Mouse (Mus musculus) limb, embryonic 14.5 days (tissue): Measurements from ENCODE around the gene Myl6. TPM values are rescaled to one million over a fixed set of nuclear protein-coding genes. Genes with fewer than 3 reads are reported as not detected.

Experiments
- ATAC-seq: fragments of 200-750 bp; cut with Nextera tagmentation; 2 replicates; pipeline ENCODE4 v1.8.0; 2017; ENCODE audit warnings: low read depth, moderate number of reproducible peaks, moderate TSS enrichment; ENCODE audit not compliant: low FRiP score
- DNase-seq: peaks from one replicate; pipeline ENCODE4 v3.0.0-alpha.2; 2015; ENCODE audit warnings: low spot score
- H3K27ac ChIP-seq: fragments of 300-500 bp; sonication (generic); replicated peaks from 2 replicates; pipeline ENCODE4 v1.5.1; 2014; ENCODE audit warnings: low read depth, mild to moderate bottlenecking, low read length, moderate library complexity, mixed read lengths
- H3K27me3 ChIP-seq: fragments of 300-500 bp; sonication (generic); 2 replicates; pipeline ENCODE4 v1.6.1; 2014; ENCODE audit warnings: low read length, mixed read lengths; ENCODE audit not compliant: control insufficient read depth, insufficient read depth
- H3K36me3 ChIP-seq: fragments of 300-500 bp; sonication (generic); 2 replicates; pipeline ENCODE4 v1.6.1; 2014; ENCODE audit warnings: mild to moderate bottlenecking, low read length, moderate library complexity, mixed read lengths; ENCODE audit not compliant: control insufficient read depth, insufficient read depth
- H3K4me1 ChIP-seq: fragments of 300-500 bp; sonication (generic); 2 replicates; pipeline ENCODE4 v1.6.1; 2014; ENCODE audit warnings: antibody characterized with exemption, low read length, mixed read lengths; ENCODE audit not compliant: control insufficient read depth, insufficient read depth
- H3K4me2 ChIP-seq: fragments of 300-500 bp; sonication (generic); replicated peaks from 2 replicates; pipeline ENCODE4 v1.6.1; 2014; ENCODE audit warnings: low read depth, mild to moderate bottlenecking, low read length, moderate library complexity; ENCODE audit not compliant: severe bottlenecking
- H3K4me3 ChIP-seq: fragments of 300-500 bp; sonication (generic); replicated peaks from 2 replicates; pipeline ENCODE4 v1.5.1; 2014; ENCODE audit warnings: low read length
- H3K9ac ChIP-seq: fragments of 300-500 bp; sonication (generic); 2 replicates; pipeline ENCODE4 v1.6.1; 2014; ENCODE audit warnings: mild to moderate bottlenecking, low read depth, low read length, moderate library complexity; ENCODE audit not compliant: severe bottlenecking
- H3K9me3 ChIP-seq: fragments of 300-500 bp; sonication (generic); 2 replicates; pipeline ENCODE4 v1.6.1; 2016; ENCODE audit warnings: low read length; ENCODE audit not compliant: control insufficient read depth
- POLR2A ChIP-seq: fragments of 200-500 bp; IDR thresholded peaks from 2 replicates; pipeline ENCODE4 v1.8.0; 2012; ENCODE audit warnings: inconsistent platforms, mild to moderate bottlenecking, moderate library complexity, borderline replicate concordance; ENCODE audit not compliant: insufficient read depth, insufficient read length; ENCODE audit errors: extremely low read depth
- WGBS: fragments of 180-500 bp; shearing (Covaris S2); extraction: QIAGEN DNeasy Blood & Tissue Kit; methylation state at CpG from one replicate; pipeline ENCODE4 v1.1.7; 2014; 5-methylcytosine and 5-hydroxymethylcytosine counted together
- polyA plus RNA-seq, 2 experiments: library from polyadenylated mRNA; depleted of rRNA in 1 of 2; stranded (reverse) in 1 of 2; unstranded in 1 of 2; fragments of >200 nt; fragmentation: Nextera tagmentation in 1 of 2; extraction: Ambion mirVana in 1 of 2; gene quantifications; 2 replicates each; pipeline versions ENCODE4 v1.2.1 to v1.2.3; 2012 to 2014

Gene Myl6
- polyA plus RNA-seq, 2 experiments, result 1,105 to 1,623 TPM

DNA sequence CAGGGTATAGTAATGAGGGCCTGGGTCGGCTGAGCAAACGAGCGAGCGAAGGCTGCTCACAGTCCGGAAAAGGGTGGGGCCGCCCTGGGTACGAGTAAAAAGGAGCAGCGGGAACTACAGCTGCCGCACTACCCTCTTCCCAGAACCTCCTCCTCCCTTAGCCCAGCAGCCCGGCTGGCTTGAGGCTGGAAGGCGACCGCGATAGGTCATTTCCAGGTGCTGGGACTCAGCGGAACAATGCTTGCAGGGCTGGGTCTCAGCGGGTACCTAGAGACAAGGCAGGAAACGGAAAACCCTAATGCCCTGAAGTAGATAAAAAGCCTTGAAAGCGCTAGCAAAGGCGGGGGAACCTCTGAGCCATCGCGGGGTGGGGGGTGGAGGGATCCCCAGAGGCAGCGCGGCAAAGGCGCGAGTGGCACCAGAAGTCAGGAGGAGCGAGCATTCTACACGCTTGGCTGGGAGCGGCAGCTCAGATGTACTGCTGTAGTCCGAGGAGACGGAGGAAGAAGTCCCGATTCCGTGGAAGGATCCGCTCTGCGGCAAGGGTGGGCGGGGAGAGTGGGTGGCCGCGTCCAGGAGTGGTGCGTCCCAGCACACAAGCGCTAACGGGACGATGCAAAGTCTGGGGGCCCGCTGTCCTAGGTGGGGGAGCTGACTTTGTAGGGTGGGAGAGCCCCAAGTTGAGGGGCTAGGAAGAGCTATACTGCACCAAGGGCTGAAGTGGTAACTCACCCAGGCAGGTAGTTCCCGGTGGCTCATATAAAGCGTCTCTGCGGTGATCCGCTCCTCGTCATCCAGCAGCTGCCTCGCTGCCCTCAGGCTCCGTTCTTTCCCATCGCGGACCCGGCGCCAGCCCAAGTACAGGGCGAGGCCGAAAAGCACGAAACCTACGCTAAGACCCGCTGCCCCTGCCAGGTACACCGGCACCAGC lies 31.1 kb upstream of the Myl6 start:
- peak overlapping the region; percentile 64; the same call in 1 of the 2 replicates for H3K27ac ChIP-seq
- ATAC-seq (peak; percentile 16), DNase-seq (peak; percentile 38)
- H3K4me1 ChIP-seq, result 0 out of 2 replicates have a peak, but pooled peaks cover 10% of the 10 kb centered on the region
- no peak for TF ChIP-seq POLR2A
- WGBS, result under 1% methylated on average over 55 of the region's 58 CpGs
- H3K27me3 ChIP-seq, result no peaks in the 10 kb centered on the region
- H3K9ac ChIP-seq, result peak overlapping the region; percentile 74
- H3K4me2 ChIP-seq, result peak overlapping the region; percentile 96
- no peaks in the 10 kb centered on the region for H3K9me3 ChIP-seq
- H3K36me3 ChIP-seq, result peaks cover 21% of the 10 kb centered on the region
- H3K4me3 ChIP-seq, result peak overlapping the region; percentile 69

DNA sequence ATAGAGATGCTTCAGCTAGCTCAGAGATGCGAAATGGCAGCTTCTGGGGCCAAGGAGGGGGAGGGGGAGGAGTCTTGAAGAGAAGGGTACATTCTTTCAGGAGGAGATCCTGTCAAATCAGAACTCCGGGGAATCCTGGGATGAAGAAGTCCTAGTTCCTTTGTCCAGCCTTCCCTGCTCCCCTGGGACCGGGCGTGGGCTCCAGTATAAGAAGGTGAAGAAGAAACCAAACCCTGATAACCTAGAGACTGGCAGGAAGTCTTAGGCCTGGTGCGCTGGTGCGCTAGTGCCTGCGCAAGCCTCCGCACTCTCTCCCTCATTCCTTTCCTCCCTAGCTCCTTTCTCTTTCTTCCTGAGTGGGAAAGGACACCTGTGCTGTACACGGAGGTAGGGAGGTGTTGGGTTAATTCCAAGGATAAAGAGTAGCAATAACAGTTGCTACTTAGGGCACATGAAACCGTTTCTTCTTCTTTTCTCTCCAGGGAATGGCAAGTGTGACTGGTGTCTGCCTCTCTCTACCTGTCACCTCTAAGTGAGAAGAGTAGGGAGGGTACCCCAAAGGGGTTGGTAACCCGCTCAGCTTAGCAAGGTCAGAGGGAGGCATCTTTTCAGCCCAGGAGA lies 30.3 kb upstream of the Myl6 start:
- Histone ChIP-seq H3K4me1 (0 out of 2 replicates have a peak, but pooled peaks cover 10% of the 10 kb centered on the region), H3K27me3 (no peaks in the 10 kb centered on the region), H3K9me3 (no peaks in the 10 kb centered on the region), H3K4me3 (peak overlapping the region; percentile 69), H3K4me2 (peak overlapping the region; percentile 96), H3K27ac (no peak overlapping the region), H3K36me3 (peaks cover 22% of the 10 kb centered on the region), H3K9ac (peak overlapping the region; percentile 74)
- ATAC-seq (no peak), DNase-seq (no peak)
- 11% methylated on average over 11 of the region's 11 CpGs for WGBS
- TF ChIP-seq POLR2A, result no peak

DNA sequence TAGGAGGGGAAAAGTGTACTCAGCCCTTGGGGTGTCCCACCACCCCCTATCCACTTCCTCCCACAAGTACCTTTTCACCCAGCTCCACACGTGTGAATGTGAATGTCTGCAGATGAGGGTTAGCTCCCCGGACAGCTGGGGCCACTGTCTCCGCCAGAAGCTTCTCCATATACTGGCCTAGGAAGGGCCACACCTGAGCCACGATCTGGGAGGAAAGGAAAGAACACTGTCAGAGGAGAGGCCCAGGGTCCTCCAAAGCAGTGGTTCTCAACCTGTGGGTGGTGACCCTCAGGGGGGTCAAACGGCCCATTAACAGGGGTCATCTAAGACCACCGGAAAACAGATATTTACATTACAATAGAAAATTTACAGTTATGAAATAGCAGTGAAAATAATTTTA lies 28.4 kb upstream of the Myl6 start:
- Histone ChIP-seq H3K4me2 (no peak overlapping the region), H3K9ac (no peak overlapping the region), H3K9me3 (no peaks in the 10 kb centered on the region), H3K27ac (no peak overlapping the region), H3K4me3 (no peak overlapping the region), H3K36me3 (peaks cover 36% of the 10 kb centered on the region), H3K4me1 (0 out of 2 replicates have a peak, but pooled peaks cover 10% of the 10 kb centered on the region), H3K27me3 (peaks cover 7% of the 10 kb centered on the region; the same call in 1 of the 2 replicates)
- no peak for TF ChIP-seq POLR2A
- DNase-seq (no peak), ATAC-seq (no peak)
- 79% methylated on average over 6 of the region's 6 CpGs for WGBS

DNA sequence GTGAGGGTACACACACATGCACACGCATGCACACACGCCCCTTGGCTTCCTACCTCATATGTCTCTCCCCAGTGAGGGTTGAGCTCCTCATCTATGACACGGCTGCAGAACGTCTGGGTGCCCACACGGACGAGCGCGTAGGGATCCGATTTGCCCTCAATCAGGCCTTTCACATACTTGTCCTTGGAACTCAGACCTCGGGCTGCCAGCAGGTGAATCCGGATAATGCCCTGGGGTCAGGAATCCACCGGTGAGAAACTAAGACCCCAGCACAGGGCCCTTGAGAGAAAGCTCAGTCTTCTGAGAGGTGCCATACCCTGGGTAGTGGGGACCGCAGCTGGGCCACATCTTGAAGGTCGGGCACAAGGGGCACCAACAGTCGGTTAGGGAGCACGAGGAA lies 26.6 kb upstream of the Myl6 start:
- WGBS, result 87% methylated on average over 16 of the region's 16 CpGs
- Histone ChIP-seq H3K9ac (no peak overlapping the region), H3K4me3 (no peak overlapping the region), H3K9me3 (no peaks in the 10 kb centered on the region), H3K4me2 (no peak overlapping the region), H3K4me1 (0 out of 2 replicates have a peak, but pooled peaks cover 5% of the 10 kb centered on the region), H3K36me3 (peaks cover 42% of the 10 kb centered on the region), H3K27ac (no peak overlapping the region), H3K27me3 (peaks cover 17% of the 10 kb centered on the region; the same call in 1 of the 2 replicates)
- TF ChIP-seq POLR2A, result no peak
- DNase-seq (no peak), ATAC-seq (no peak)

DNA sequence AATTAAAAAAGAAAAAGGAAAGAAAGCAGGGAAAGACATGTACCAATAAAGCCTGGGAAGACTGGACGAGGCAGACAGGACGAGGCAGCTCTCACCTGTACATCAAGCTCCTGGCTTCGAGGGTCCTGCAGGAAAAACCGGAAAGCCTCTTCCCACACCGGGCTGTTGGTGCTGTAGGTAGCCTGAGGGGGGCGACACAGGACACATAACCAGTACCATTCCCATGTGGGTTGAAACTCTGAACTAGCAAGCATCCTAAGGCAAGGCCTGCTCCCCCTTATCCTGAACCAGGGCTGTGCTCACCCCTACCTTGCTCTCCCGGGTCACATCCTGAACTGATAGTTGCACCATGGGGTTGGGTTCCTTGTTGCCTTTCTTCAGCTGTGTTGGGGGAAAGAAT lies 24.9 kb upstream of the Myl6 start:
- no peak for ATAC-seq
- no peak for TF ChIP-seq POLR2A
- Histone ChIP-seq H3K9ac (no peak overlapping the region), H3K9me3 (no peaks in the 10 kb centered on the region), H3K36me3 (peaks cover 54% of the 10 kb centered on the region), H3K4me2 (no peak overlapping the region), H3K27me3 (peaks cover 17% of the 10 kb centered on the region; the same call in 1 of the 2 replicates), H3K4me3 (no peak overlapping the region), H3K27ac (no peak overlapping the region), H3K4me1 (no peaks in the 10 kb centered on the region)
- peak; percentile 29 for DNase-seq
- WGBS, result 69% methylated on average over 7 of the region's 7 CpGs
